Mouse (Mus musculus): Measurements from ENCODE around the gene Clcn6.
"Not testable (repeated sequence)": the region's sequence is repeated elsewhere in the genome, so short reads cannot be mapped to it uniquely, and the experiment has no call there.

The Clcn6 gene

GRCm38 (mm10) chr4:148043327-148043726 lies 4.7 kb upstream of the Clcn6 start:
- in situ Hi-C loops (cut with MboI; ENCODE audit: unreplicated experiment in 2 of 2): not testable (repeated sequence)

- in situ Hi-C loops (cut with MboI; ENCODE audit: unreplicated experiment in 2 of 2): no loop called here
Measured at GRCm38 (mm10) chr4:148041611-148042191, 3.1 kb upstream of the Clcn6 start.

DNA sequence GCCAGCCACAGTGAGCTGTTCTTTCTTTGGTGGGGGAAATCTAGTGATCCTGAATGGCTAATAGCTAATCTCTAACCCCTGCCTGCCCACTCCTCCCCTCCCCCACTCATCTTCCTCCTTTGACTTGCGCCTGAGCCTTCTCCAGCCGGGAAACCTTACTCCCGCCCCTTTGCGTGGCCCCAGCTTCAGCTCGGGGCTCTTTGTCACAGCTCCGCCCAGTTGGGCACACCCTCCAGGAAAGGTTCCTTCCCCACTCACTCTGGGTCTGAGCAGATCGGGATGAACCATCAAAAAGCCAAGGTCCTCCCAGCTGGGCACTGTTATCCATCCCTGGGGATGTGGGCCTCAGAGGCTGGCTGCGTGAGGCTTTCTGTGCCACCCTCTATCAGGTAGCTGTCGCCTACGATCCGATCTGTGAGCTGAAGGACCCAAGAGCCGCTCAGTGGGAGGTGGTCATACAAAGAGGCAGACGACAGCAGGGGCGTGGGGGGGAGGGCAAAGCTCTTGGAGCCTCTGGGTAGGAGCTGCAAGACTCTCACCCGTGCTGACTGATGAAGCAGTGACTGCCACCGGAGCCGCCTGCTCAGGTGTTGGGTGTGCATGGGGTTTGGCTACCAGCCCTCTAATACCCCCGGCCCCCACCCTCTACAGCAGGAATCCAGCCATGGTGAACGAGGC lies 2.5 kb upstream of the Clcn6 start:
- in situ Hi-C loops (cut with MboI; ENCODE audit: unreplicated experiment in 2 of 2): no loop called here

DNA sequence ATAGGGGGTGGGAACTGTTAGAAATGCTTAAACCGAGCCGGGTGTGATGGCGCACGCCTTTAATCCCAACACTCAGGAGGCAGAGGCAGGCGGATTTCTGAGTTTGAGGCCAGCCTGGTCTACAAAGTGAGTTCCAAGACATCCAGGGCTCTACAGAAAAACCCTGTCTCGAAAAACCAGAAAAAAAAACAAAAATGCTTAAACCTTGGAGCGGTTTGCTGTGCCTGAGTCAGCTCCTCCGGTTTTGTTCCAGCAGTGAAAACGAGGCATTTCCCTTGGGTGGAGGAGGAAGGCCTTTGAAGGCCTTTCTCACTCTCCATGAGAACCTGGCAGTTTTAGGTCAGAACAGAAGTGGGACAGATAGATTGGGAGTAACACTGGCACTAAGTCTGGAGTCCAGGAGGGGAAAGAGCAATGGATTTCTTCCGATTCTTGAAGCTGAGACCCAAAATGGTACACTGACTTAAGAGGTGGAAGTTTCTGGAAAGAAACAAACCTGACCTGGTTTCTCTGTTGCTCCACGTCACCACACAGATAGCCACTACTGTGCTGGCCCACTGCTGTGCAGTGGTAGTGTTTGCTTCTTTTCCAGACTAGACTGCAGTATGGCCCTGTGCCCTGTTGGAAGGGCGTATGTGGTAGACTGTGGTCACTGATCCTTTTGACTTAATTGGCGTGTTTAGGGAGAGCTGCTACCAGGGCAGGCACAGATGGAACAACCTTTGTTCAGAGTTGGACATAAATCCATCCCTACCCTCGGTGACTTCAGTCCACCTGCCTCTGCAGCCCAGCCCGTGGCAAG lies 1.6 kb upstream of the Clcn6 start:
- in situ Hi-C loops (cut with MboI; ENCODE audit: unreplicated experiment in 2 of 2): no loop called here

GRCm38 (mm10) chr4:148039254-148040028 lies 820 bp upstream of the Clcn6 start:
- in situ Hi-C loops (cut with MboI; ENCODE audit: unreplicated experiment in 2 of 2): loop anchor here in 1 of 2 experiments (5.0 kb wide), 1 partner anchor 48 kb away; the partner anchor contains the start of gene Agtrap

DNA sequence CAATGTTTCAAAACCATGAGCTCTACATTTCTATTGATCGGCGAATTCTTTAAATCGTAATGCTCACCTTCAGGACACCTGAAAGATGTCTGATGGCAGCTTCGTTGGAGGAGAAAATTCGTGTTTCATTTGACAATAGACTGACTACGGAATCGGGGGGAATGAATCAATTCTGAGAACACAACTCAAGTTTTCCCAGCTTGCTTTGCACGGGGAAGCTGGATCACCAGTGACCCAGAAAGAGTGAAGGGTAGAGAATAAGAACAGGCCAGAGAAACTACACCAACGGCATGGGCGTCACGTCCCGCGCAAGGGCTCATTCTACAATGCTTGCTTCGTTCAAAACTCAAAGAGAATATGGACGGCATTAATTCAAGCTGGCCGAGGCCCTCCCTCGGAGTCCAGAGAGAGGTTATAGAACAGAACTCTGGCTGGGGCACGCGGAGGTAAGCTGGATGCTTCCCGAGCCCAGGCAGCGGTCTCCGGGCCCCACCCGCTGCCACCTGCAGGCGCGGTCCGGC lies 482 bp downstream of the Clcn6 start:
- in situ Hi-C loops (cut with MboI; ENCODE audit: unreplicated experiment in 2 of 2): loop anchor here in 1 of 2 experiments (5.0 kb wide), 1 partner anchor 49 kb away; the partner anchor contains the start of gene Agtrap

- in situ Hi-C loops (cut with MboI; ENCODE audit: unreplicated experiment in 2 of 2): loop anchor here in 1 of 2 experiments (5.0 kb wide), 1 partner anchor 52 kb away; the partner anchor contains the start of gene Agtrap
Measured at GRCm38 (mm10) chr4:148035440-148035839, 3.2 kb downstream of the Clcn6 start.

DNA sequence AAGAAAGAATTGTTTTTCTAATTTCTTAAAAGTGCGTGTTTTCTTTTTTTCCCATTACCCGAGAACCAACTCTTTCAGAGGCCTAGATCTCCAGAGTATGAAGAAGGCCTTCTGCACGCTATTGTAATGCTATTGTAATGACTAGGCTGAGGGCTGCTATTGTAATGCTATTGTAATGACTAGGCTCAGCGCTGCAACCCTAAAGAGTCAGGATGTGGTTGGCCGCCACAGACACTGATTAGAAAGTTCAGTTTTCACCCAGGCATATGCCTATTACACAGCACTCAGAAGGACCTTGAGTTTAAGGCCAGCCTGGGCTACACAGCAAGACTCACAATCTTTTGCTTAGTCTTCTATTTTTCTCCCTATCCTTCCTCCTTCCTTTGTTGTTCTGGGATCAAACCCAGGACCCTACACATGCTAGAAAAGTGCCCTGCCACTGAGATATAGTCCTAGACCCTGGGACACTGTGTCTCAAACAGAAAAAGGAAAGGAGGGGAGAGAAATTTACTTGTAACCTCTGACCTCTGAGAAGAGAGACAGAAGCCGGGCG lies 4.7 kb downstream of the Clcn6 start:
- in situ Hi-C loops (cut with MboI; ENCODE audit: unreplicated experiment in 2 of 2): no loop called here

DNA sequence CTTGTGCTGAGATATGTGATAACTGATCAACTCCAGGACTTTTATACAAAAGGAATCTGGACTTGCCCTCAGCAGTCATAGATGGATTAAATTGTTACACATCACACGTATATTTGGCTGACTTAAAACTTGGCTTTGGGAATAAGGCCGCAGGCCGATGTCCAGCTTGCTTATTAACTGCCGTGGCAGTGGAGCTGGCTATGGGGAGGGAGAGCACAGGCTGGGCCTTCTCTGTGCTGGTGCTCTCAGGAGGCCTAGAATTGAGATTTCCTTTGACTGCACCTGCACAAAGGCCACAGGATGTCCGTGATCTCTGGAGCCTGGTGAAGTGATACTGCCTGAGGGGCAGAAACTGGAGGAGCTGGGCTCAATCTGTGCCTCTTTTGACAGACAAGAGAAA lies 8.1 kb downstream of the Clcn6 start:
- in situ Hi-C loops (cut with MboI; ENCODE audit: unreplicated experiment in 2 of 2): no loop called here

- in situ Hi-C loops (cut with MboI; ENCODE audit: unreplicated experiment in 2 of 2): no loop called here
Measured at GRCm38 (mm10) chr4:148029297-148029696, 9.3 kb downstream of the Clcn6 start.

- in situ Hi-C loops (cut with MboI; ENCODE audit: unreplicated experiment in 2 of 2): no loop called here
Measured at GRCm38 (mm10) chr4:148024003-148024402, 14.6 kb downstream of the Clcn6 start.

- in situ Hi-C loops (cut with MboI; ENCODE audit: unreplicated experiment in 2 of 2): no loop called here
Measured at GRCm38 (mm10) chr4:148018410-148018809, 20.2 kb downstream of the Clcn6 start.

GRCm38 (mm10) chr4:148016981-148017380 lies 21.6 kb downstream of the Clcn6 start:
- in situ Hi-C loops (cut with MboI; ENCODE audit: unreplicated experiment in 2 of 2): no loop called here

DNA sequence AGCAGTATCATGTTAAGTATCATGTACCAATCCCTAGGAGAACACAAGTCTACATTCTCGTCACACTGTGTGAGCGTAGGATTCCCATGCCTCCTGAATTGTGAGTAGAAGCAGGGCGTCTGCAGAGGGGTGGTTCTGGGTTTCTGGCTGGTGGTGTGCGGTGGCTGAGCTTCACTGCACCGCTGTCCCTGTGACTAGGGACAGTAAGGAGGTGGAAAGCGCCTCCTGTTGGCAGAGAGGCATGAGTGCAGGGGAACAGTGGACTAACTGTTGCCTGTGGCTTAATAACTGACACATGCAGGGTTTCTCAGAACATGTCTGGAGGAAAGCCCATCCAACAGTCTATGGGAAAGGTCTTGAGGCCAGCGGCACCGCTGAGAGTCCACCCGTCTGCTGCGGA lies 23.2 kb downstream of the Clcn6 start:
- in situ Hi-C loops (cut with MboI; ENCODE audit: unreplicated experiment in 2 of 2): no loop called here

- in situ Hi-C loops (cut with MboI; ENCODE audit: unreplicated experiment in 2 of 2): no loop called here
Measured at GRCm38 (mm10) chr4:148012216-148012615, 26.4 kb downstream of the Clcn6 start.

DNA sequence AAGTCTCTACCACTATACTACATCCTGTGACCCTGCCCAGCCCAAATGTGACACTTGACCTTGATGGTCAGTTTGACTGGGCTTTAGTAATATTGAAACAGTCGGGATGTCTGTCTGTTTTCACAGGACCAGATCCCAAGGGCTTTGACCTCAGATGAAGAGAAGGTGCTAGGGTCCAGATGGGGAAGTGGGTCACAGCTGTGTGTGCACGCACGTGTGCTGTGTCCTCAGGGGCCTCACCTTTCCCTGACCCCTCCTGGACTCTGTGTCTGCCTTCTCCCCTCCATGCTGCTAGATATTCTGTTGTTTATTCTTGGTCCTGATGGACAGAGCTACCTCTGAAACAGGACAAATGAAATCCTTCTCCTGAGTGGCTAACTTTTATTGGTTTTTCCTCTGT lies 27.3 kb downstream of the Clcn6 start:
- in situ Hi-C loops (cut with MboI; ENCODE audit: unreplicated experiment in 2 of 2): no loop called here

- in situ Hi-C loops (cut with MboI; ENCODE audit: unreplicated experiment in 2 of 2): no loop called here
Measured at GRCm38 (mm10) chr4:148009641-148010040, 29.0 kb downstream of the Clcn6 start.

DNA sequence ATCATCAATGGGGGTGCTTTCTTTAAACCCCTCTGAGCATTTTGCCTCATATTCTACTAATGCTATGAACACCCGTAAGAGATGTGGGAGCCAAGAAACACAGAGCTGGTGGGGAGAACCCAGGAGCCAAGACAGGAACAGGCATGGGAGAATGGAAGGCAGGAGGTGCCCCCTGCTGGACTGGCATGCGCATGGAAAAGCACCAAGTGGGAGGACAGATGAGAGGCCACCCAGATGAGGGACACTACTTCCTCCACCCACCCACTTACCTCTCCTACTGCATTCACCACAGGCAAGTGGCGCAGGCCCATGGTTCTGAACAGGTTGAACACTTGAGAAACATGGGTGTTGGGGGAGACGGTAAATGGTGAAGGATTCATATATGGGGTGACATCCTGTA lies 30.2 kb downstream of the Clcn6 start:
- in situ Hi-C loops (cut with MboI; ENCODE audit: unreplicated experiment in 2 of 2): no loop called here

DNA sequence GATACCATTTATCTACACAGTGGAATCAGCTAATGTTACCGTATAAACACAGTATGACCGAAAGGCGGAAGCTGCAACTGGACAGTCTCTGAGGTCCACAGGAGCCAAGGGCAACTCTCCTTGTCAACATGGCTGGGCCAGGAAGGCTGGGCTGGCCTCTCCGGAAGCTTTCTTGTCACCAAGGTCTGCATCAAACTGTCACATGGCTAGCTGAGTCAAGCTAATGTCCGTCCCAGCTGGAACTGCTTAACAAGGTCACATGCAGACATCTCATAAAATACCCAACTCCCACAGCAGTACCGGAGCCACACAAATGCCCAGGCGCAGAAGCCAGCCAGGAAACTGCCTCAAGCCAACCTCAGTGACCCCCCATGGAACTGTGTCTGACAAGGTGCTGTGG lies 34.3 kb downstream of the Clcn6 start:
- in situ Hi-C loops (cut with MboI; ENCODE audit: unreplicated experiment in 2 of 2): no loop called here

- in situ Hi-C loops (cut with MboI; ENCODE audit: unreplicated experiment in 2 of 2): no loop called here
Measured at GRCm38 (mm10) chr4:148001866-148002265, 36.8 kb downstream of the Clcn6 start.

Measured in v-Abl transformed pro-B cells (cell line).